ENCODE assay signal across 32 mouse cellular contexts in genomic region chr10:119957260-119957955, GRCm38 (mm10).
DNase-seq lines count a peak whose midpoint lies in the region; ATAC-seq lines count a peak whose summit lies in the region.
"Had no signal": no experiment of that assay in that cellular context is flagged by ENCODE, and none has a peak within 500 bp of the region (broad histone marks: within the 10 kb centered on the region; RNA-seq: fewer than 3 reads in every experiment).

No protein-coding gene starts in this region.

- H3K9me3 ChIP-seq in heart, embryonic 12.5 days (replicated peaks): no peaks in the 10 kb centered on the region
- H3K9me3 ChIP-seq: embryonic facial prominence, embryonic 10.5 days; embryonic facial prominence, embryonic 15.5 days; heart, embryonic 15.5 days; kidney, embryonic 15.5 days; limb, embryonic 10.5 days; limb, embryonic 15.5 days; liver, embryonic 13.5 days; megakaryocyte, embryonic 14.5 days; midbrain, embryonic 15.5 days; neural tube, embryonic 12.5 days had no signal

- H3K9ac ChIP-seq in heart, embryonic 12.5 days: no peak overlapping the region
- H3K9ac ChIP-seq: embryonic facial prominence, embryonic 15.5 days; heart, embryonic 15.5 days; kidney, embryonic 15.5 days; limb, embryonic 15.5 days; liver, embryonic 13.5 days; midbrain, embryonic 15.5 days; neural tube, embryonic 12.5 days had no signal

- H3K27me3 ChIP-seq in heart, embryonic 12.5 days (replicated peaks): no peaks in the 10 kb centered on the region
- H3K27me3 ChIP-seq: embryonic facial prominence, embryonic 15.5 days; heart, embryonic 15.5 days; kidney, embryonic 15.5 days; limb, embryonic 15.5 days; liver, embryonic 13.5 days; megakaryocyte, embryonic 14.5 days; midbrain, embryonic 15.5 days; neural tube, embryonic 12.5 days had no signal

- no peak overlapping the region for H3K4me3 ChIP-seq in heart, embryonic 12.5 days
- H3K4me3 ChIP-seq: embryonic facial prominence, embryonic 10.5 days; embryonic facial prominence, embryonic 15.5 days; heart, embryonic 15.5 days; kidney, embryonic 15.5 days; limb, embryonic 10.5 days; limb, embryonic 15.5 days; liver, embryonic 13.5 days; megakaryocyte, embryonic 14.5 days; midbrain, embryonic 15.5 days; neural tube, embryonic 12.5 days had no signal

- H3K27ac ChIP-seq in heart, embryonic 12.5 days (ENCODE audit: poor library complexity, severe bottlenecking): no peak overlapping the region
- H3K27ac ChIP-seq: embryonic facial prominence, embryonic 10.5 days; embryonic facial prominence, embryonic 15.5 days; heart, embryonic 15.5 days; kidney, embryonic 15.5 days; limb, embryonic 10.5 days; limb, embryonic 15.5 days; liver, embryonic 13.5 days; midbrain, embryonic 15.5 days; neural tube, embryonic 12.5 days; stomach, postnatal 0 days had no signal

- peak; percentile 17 to 42 for DNase-seq in cerebellum, postnatal 14 days
- no peak for DNase-seq in cerebellum, postnatal 36 days
- DNase-seq in heart, adult 11 months: peak; percentile 41
- peak; percentile 10 for DNase-seq in layer of hippocampus, adult 9-11 months
- no peak for DNase-seq in layer of hippocampus, postnatal 36 days
- peak; percentile 18 for DNase-seq in brain, embryonic 18.5 days (ENCODE audit: low read depth, low spot score)
- DNase-seq in left cerebral cortex, postnatal 25 days (ENCODE audit: low spot score in 2 of 2): no peak
- DNase-seq: adrenal gland, adult 8-10 months; cerebellum, adult 11 months; cerebellum, adult 9-11 months; kidney, adult 11 months; kidney, postnatal 25 days; liver, embryonic 13.5 days; lung, adult 18-20 months; lung, postnatal 4 days; right cerebral cortex, postnatal 4 days; thymus, adult 18-20 months; thymus, postnatal 25 days had no signal

- H3K4me1 ChIP-seq in heart, embryonic 12.5 days (replicated peaks): peaks cover 11% of the 10 kb centered on the region
- H3K4me1 ChIP-seq: embryonic facial prominence, embryonic 15.5 days; kidney, embryonic 15.5 days; limb, embryonic 10.5 days; liver, embryonic 13.5 days; megakaryocyte, embryonic 14.5 days; neural tube, embryonic 12.5 days had no signal

- no peak for ATAC-seq in heart, embryonic 12.5 days (ENCODE audit: insufficient number of reproducible peaks, low FRiP score)
- ATAC-seq: inflammation-experienced regulatory T-cells, adult 6 months; lung, postnatal 0 days; midbrain, embryonic 15.5 days had no signal

- WGBS in heart, embryonic 12.5 days: 80% methylated on average over 17 of the region's 17 CpGs

- no peaks in the 10 kb centered on the region for H3K36me3 ChIP-seq in heart, embryonic 12.5 days
- H3K36me3 ChIP-seq: embryonic facial prominence, embryonic 10.5 days; embryonic facial prominence, embryonic 15.5 days; G1E; heart, embryonic 15.5 days; kidney, embryonic 15.5 days; limb, embryonic 10.5 days; limb, embryonic 15.5 days; liver, embryonic 13.5 days; midbrain, embryonic 15.5 days; neural tube, embryonic 12.5 days had no signal

- intact Hi-C loops in left cerebral cortex, postnatal 25 days (cut with DNase I): loop anchor here (5.0 kb wide), 1 partner anchor 140 kb away; no protein-coding TSS in a partner anchor

- no peak overlapping the region for H3K4me2 ChIP-seq in heart, embryonic 12.5 days
- H3K4me2 ChIP-seq: embryonic facial prominence, embryonic 15.5 days; heart, embryonic 15.5 days; kidney, embryonic 15.5 days; limb, embryonic 15.5 days; liver, embryonic 13.5 days; midbrain, embryonic 15.5 days; neural tube, embryonic 12.5 days had no signal

Comparison
In these comparisons a context has a peak if more than half of its experiments do, and no peak if none do; other contexts are left out.
1. DNase-seq: peak in cerebellum, postnatal 14 days (2 of 2), heart, adult 11 months (single experiment), layer of hippocampus, adult 9-11 months (single experiment) and brain, embryonic 18.5 days (single experiment); none in cerebellum, postnatal 36 days (0 of 2), layer of hippocampus, postnatal 36 days (0 of 2) and left cerebral cortex, postnatal 25 days (0 of 2).